Mouse (Mus musculus): ENCODE data around the gene Adamts12. TPM values are rescaled to one million over a fixed set of nuclear protein-coding genes. Genes with fewer than 3 reads are reported as not detected.

Adamts12 gene
- total RNA-seq, 2 experiments from 2014 or later = 19.8 to 21.6 TPM

DNA sequence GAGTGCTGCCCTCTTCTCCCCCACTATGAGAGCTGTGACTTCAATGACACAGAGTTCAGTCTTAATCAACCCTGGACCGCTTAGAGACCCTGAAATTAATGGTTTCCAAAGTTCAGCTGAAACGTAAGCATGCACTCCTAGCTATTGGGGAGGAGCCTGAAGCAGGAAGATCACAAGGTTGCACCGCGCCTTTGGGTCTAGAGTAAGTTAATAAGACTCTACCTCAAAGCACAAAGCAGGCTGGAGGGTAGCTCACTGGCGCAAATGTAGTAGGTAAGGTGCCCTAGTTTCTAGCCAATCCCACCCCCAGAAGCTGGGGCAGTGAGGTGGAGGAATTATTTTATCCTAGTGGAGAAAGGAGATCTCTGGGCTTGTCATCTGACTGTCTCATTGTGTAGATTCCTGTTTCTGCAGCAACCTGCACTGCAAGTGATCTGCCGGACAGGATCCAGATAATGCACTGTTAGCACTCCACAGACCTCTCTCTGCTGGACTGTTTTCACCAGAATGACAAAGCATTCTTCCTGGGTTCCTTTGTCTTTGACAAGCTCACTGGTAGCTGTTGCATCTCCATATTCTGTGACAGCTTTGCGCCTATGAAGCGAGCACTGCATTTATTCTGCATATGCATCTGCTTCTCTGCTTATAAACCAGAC is 315.0 kb downstream of the Adamts12 start:
- DNase-seq = no peak
- intact Hi-C loops (cut with DNase I; ENCODE audit: low total_unique reads) = loop anchor here (5.0 kb wide), 2 partner anchors 342 to 457 kb away; partner anchors contain the start of gene Rxfp3

DNA sequence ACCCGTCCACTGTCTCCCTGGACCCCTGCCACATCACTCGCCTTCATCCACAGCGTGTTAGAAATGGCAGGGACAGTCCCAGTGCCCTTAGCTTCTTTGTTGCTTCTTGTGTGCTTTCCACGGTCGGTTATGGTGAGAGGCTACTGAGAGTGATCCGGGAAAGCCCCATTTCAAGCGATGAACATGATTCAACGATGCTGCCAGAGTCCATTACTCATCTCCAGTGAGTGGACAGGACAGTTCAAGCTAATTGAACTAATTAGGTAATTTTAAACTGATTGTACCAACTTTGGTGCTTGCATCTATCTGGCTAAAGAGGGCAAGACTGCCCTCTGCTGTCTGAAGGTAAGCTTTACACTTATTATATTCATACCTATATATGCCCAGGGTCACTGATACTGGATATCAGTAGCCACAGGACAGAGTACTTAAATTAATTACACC is 315.5 kb downstream of the Adamts12 start:
- no peak for DNase-seq
- intact Hi-C loops (cut with DNase I; ENCODE audit: low total_unique reads) = loop anchor here (5.0 kb wide), 1 partner anchor 343 kb away; the partner anchor contains the start of gene Rxfp3

- DNase-seq = no peak
- intact Hi-C loops (cut with DNase I; ENCODE audit: low total_unique reads) = loop anchor here (5.0 kb wide), 1 partner anchor 343 kb away; the partner anchor contains the start of gene Rxfp3
These were observed 316.0 kb downstream of the Adamts12 start for GRCm38 (mm10) chr15:11380616-11381015.

GRCm38 (mm10) chr15:11382585-11382984 is 318.0 kb downstream of the Adamts12 start:
- no peak for DNase-seq
- intact Hi-C loops (cut with DNase I; ENCODE audit: low total_unique reads) = loop anchor here (5.0 kb wide), 1 partner anchor 345 kb away; the partner anchor contains the start of gene Rxfp3

GRCm38 (mm10) chr15:11383796-11384195 is 319.2 kb downstream of the Adamts12 start:
- intact Hi-C loops (cut with DNase I; ENCODE audit: low total_unique reads) = loop anchor here (5.0 kb wide), 1 partner anchor 346 kb away; the partner anchor contains the start of gene Rxfp3
- no peak for DNase-seq

GRCm38 (mm10) chr15:11392903-11393302 is 328.3 kb downstream of the Adamts12 start:
- intact Hi-C loops (cut with DNase I; ENCODE audit: low total_unique reads) = no loop called here
- no peak for DNase-seq

GRCm38 (mm10) chr15:11396421-11396820 is 331.8 kb downstream of the Adamts12 start:
- intact Hi-C loops (cut with DNase I; ENCODE audit: low total_unique reads) = no loop called here
- DNase-seq = no peak

Other genes with a start within 250 kb of the Adamts12 start
- gene C1qtnf3, start 112.5 kb upstream of the Adamts12 start, total RNA-seq (2021) = 10 to 100 TPM; 16.1 to 22.9 TPM
- gene Amacr, start 83.0 kb upstream of the Adamts12 start, total RNA-seq (2021) = 10 to 100 TPM; 19.0 to 20.7 TPM
- not detected for gene Slc45a2, start 64.1 kb upstream of the Adamts12 start, total RNA-seq (2021)
- under 1 TPM in 1 of 2 experiments, not detected in 1; 0.08 TPM for gene Rxfp3, start 26.8 kb upstream of the Adamts12 start, total RNA-seq (2021)